Mouse (Mus musculus) bone marrow macrophage, adult 2 months (primary cell): Measurements from ENCODE around the gene Ube2o.

Source experiments
- CTCF ChIP-seq: IDR thresholded peaks from 2 replicates; pipeline ENCODE4 v1.5.1; 2012; ENCODE audit warnings: low read depth, mild to moderate bottlenecking, low read length, moderate library complexity
- POLR2A ChIP-seq: IDR thresholded peaks from 2 replicates; pipeline ENCODE4 v1.6.1; 2012; ENCODE audit warnings: mild to moderate bottlenecking, low read depth, low read length, borderline replicate concordance

GRCm38 (mm10) chr11:116580031-116580652 lies 1.1 kb downstream of the Ube2o start:
- TF ChIP-seq CTCF (no peak), POLR2A (no peak)
